Mouse (Mus musculus) thymus, adult 2 months (tissue): ENCODE measurements around the gene Asna1.

ENCODE experiments used
- CTCF ChIP-seq: fragments of 200-500 bp; IDR thresholded peaks from 2 replicates; pipeline ENCODE4 v1.5.1; 2012; ENCODE audit warnings: mild to moderate bottlenecking, control low read depth, low read length, moderate library complexity, borderline replicate concordance; ENCODE audit not compliant: control insufficient read depth, poor library complexity, insufficient read depth; ENCODE audit errors: extremely low read depth
- POLR2A ChIP-seq: fragments of 200-500 bp; IDR thresholded peaks from 2 replicates; pipeline ENCODE4 v1.6.1; 2012; ENCODE audit warnings: mild to moderate bottlenecking, low read length, control low read depth, moderate library complexity; ENCODE audit not compliant: control insufficient read depth, poor library complexity, insufficient read depth; ENCODE audit errors: extremely low read depth

- TF ChIP-seq CTCF (no peak), POLR2A (no peak)
Measured at GRCm38 (mm10) chr8:85074617-85075016, 49.5 kb upstream of the Asna1 start.
